Mouse (Mus musculus) CH12.LX (cell line): ENCODE data around the gene Jmjd8. TPM values are rescaled to one million over a fixed set of nuclear protein-coding genes. Genes with fewer than 3 reads are reported as not detected.

ENCODE experiments used
- DNase-seq: peaks from one replicate; pipeline ENCODE4 v3.0.0-alpha.2; 2013; ENCODE audit errors: extremely low read depth
- H3K27ac ChIP-seq: 2 replicates; pipeline ENCODE4 v1.5.1; 2012; ENCODE audit warnings: low read depth, mild to moderate bottlenecking, control low read depth, moderate library complexity; ENCODE audit not compliant: insufficient read depth
- H3K27me3 ChIP-seq: replicated peaks from 2 replicates; pipeline ENCODE3; 2012; ENCODE audit warnings: inconsistent platforms
- H3K36me3 ChIP-seq, 2 experiments: replicated peaks in 1 of 2; 2 replicates each; pipeline versions ENCODE3 to v1.6.1; 2012; ENCODE audit warnings: inconsistent platforms in 1 of 2, low read length in 1 of 2, mild to moderate bottlenecking in 1 of 2, mixed read lengths in 1 of 2, moderate library complexity in 1 of 2; ENCODE audit not compliant: control insufficient read depth in 1 of 2, insufficient read depth in 1 of 2
- H3K4me1 ChIP-seq, 2 experiments: 2 replicates each; pipeline ENCODE4 v1.6.1; 2012; ENCODE audit warnings: inconsistent platforms in 1 of 2, moderate library complexity in 1 of 2; ENCODE audit not compliant: insufficient read depth in 2 of 2, control insufficient read depth in 1 of 2
- H3K4me2 ChIP-seq: 2 replicates; pipeline ENCODE4 v1.6.1; 2012; ENCODE audit warnings: low read depth, mild to moderate bottlenecking, control low read depth; ENCODE audit not compliant: poor library complexity, insufficient read depth, severe bottlenecking
- H3K4me3 ChIP-seq, 3 experiments: fragments of 150-350 bp in 1 of 3; sonication (generic) in 1 of 3; replicated peaks in 1 of 3; 2 replicates each; pipeline versions ENCODE3 to v1.5.1; 2011 to 2012; ENCODE audit warnings: low read depth in 2 of 3, low read length in 2 of 3, mild to moderate bottlenecking in 2 of 3, moderate library complexity in 2 of 3, control low read depth in 1 of 3, improper control_type of control experiment in 1 of 3, inconsistent platforms in 1 of 3, mixed read lengths in 1 of 3; ENCODE audit not compliant: poor library complexity in 1 of 3
- H3K79me2 ChIP-seq: replicated peaks from 2 replicates; pipeline ENCODE4 v1.6.1; 2012; ENCODE audit warnings: mild to moderate bottlenecking, moderate library complexity; ENCODE audit not compliant: control insufficient read depth, poor library complexity, insufficient read depth, severe bottlenecking; ENCODE audit errors: extremely low read depth
- H3K9ac ChIP-seq: 2 replicates; pipeline ENCODE4 v1.6.1; 2012; ENCODE audit warnings: low read depth, mild to moderate bottlenecking, control low read depth, moderate library complexity; ENCODE audit not compliant: insufficient read depth
- H3K9me3 ChIP-seq: replicated peaks from 2 replicates; pipeline ENCODE3; 2012; ENCODE audit warnings: low read length, inconsistent platforms, mixed read lengths
- CHD2 ChIP-seq: IDR thresholded peaks from 2 replicates; pipeline ENCODE4 v1.6.1; 2011; ENCODE audit warnings: low read length, improper control_type of control experiment
- ETS1 ChIP-seq: conservative IDR thresholded peaks from 2 replicates; pipeline ENCODE4 v1.6.1; 2012; ENCODE audit warnings: low read depth, mild to moderate bottlenecking, inconsistent platforms, low read length, improper control_type of control experiment, moderate library complexity
- HCFC1 ChIP-seq: IDR thresholded peaks from 2 replicates; pipeline ENCODE4 v1.6.1; 2012; ENCODE audit warnings: low read depth, mild to moderate bottlenecking, inconsistent platforms, low read length, improper control_type of control experiment
- JUND ChIP-seq: conservative IDR thresholded peaks from 2 replicates; pipeline ENCODE4 v1.6.1; 2011; ENCODE audit warnings: low read depth, low read length, improper control_type of control experiment
- KAT2A ChIP-seq: IDR thresholded peaks from 2 replicates; pipeline ENCODE4 v1.6.1; 2012; ENCODE audit warnings: low read length, improper control_type of control experiment, inconsistent platforms; ENCODE audit not compliant: insufficient replicate concordance
- MAFK ChIP-seq: IDR thresholded peaks from 2 replicates; pipeline ENCODE4 v1.6.1; 2011; ENCODE audit warnings: low read length, improper control_type of control experiment; ENCODE audit not compliant: insufficient replicate concordance
- MAX ChIP-seq: IDR thresholded peaks from 2 replicates; pipeline ENCODE4 v1.6.1; 2011; ENCODE audit warnings: low read length, improper control_type of control experiment
- MAZ ChIP-seq: IDR thresholded peaks from 2 replicates; pipeline ENCODE4 v1.6.1; 2012; ENCODE audit warnings: low read depth, mild to moderate bottlenecking, inconsistent platforms, low read length, improper control_type of control experiment, moderate library complexity
- MYC ChIP-seq: IDR thresholded peaks from 2 replicates; pipeline ENCODE4 v1.6.1; 2011; ENCODE audit warnings: low read depth, mild to moderate bottlenecking, improper control_type of control experiment, low read length
- NELFE ChIP-seq: IDR thresholded peaks from 2 replicates; pipeline ENCODE4 v1.6.1; 2011; ENCODE audit warnings: low read depth, low read length, improper control_type of control experiment
- NRF1 ChIP-seq: IDR thresholded peaks from 2 replicates; pipeline ENCODE4 v1.6.1; 2014; ENCODE audit warnings: low read depth, mild to moderate bottlenecking, inconsistent platforms, low read length, improper control_type of control experiment, moderate library complexity
- POLR2A ChIP-seq: IDR thresholded peaks from 2 replicates; pipeline ENCODE4 v1.6.1; 2011; ENCODE audit warnings: low read depth, mild to moderate bottlenecking, improper control_type of control experiment, low read length
- RCOR1 ChIP-seq: conservative IDR thresholded peaks from 2 replicates; pipeline ENCODE4 v1.6.1; 2012; ENCODE audit warnings: low read depth, mild to moderate bottlenecking, inconsistent platforms, low read length, improper control_type of control experiment
- SIN3A ChIP-seq: IDR thresholded peaks from 2 replicates; pipeline ENCODE4 v1.6.1; 2012; ENCODE audit warnings: low read length, improper control_type of control experiment, inconsistent platforms
- TCF12 ChIP-seq: IDR thresholded peaks from 2 replicates; pipeline ENCODE4 v1.6.1; 2014; ENCODE audit warnings: low read depth, mild to moderate bottlenecking, inconsistent platforms, low read length, improper control_type of control experiment
- USF1 ChIP-seq: IDR thresholded peaks from 2 replicates; pipeline ENCODE4 v1.6.1; 2014; ENCODE audit warnings: low read depth, mild to moderate bottlenecking, inconsistent platforms, low read length, improper control_type of control experiment
- ZKSCAN1 ChIP-seq: IDR thresholded peaks from 2 replicates; pipeline ENCODE4 v1.6.1; 2012; ENCODE audit warnings: low read depth, inconsistent platforms, low read length, improper control_type of control experiment, borderline replicate concordance
- dilution Hi-C: fragments of 300-500 bp; cut with MboI; formaldehyde crosslinking; loops from 2 replicates; pipeline ENCODE4 v1.14.3; 2020; ENCODE audit warnings: low sequenced_read_pairs; ENCODE audit not compliant: extremely low pct_unique_long_range_greater_than_20kb, extremely low pct_ligation_motif_present
- in situ Hi-C: fragments of 300-500 bp; cut with MboI; formaldehyde crosslinking; loops from 3 replicates; pipeline ENCODE4 v1.14.3; 2019; ENCODE audit warnings: low sequenced_read_pairs, low pct_ligation_motif_present, low pct_unique_long_range_greater_than_20kb, mixed read lengths
- polyA plus RNA-seq: library from polyadenylated mRNA; unstranded; fragments of >175 nt; gene quantifications from 2 replicates; pipeline ENCODE4 v1.2.1, GENCODE M21; 2012; ENCODE audit warnings: low read depth; ENCODE audit not compliant: insufficient read length
- total RNA-seq, 2 experiments: library from RNA; depleted of rRNA; stranded (reverse); fragments of 300-350 nt in 1 of 2; fragments of >200 nt in 1 of 2; gene quantifications; 2 replicates each; pipeline ENCODE4 v1.2.3; 2012 to 2014

The Jmjd8 gene
- total and polyA plus RNA-seq, 3 experiments, result 4.8 to 8.3 (median 7.7) TPM

- peaks cover 31 to 54% of the 10 kb centered on the region in 2 experiments for H3K36me3 ChIP-seq
- no peak overlapping the region for H3K4me3 ChIP-seq
- peaks cover 12% of the 10 kb centered on the region for H3K27me3 ChIP-seq
- in situ Hi-C loops, result no loop called here
- dilution Hi-C loops, result no loop called here
- no peak overlapping the region; the same call in 1 of the 2 replicates for H3K4me2 ChIP-seq
- H3K9ac ChIP-seq, result no peak overlapping the region
- no peaks in the 10 kb centered on the region for H3K9me3 ChIP-seq
- TF ChIP-seq KAT2A, result no peak
- no peak for TF ChIP-seq CHD2
- H3K4me1 ChIP-seq, result peaks cover 6 to 18% of the 10 kb centered on the region in 2 experiments
- H3K27ac ChIP-seq, result no peak overlapping the region
- no peak for DNase-seq
- H3K79me2 ChIP-seq, result no peaks in the 10 kb centered on the region
Measured at GRCm38 (mm10) chr17:25877025-25877424, 48.4 kb downstream of the Jmjd8 start.

GRCm38 (mm10) chr17:25877741-25878610 is 49.3 kb downstream of the Jmjd8 start:
- in situ Hi-C loops, result no loop called here
- Histone ChIP-seq H3K36me3 (peaks cover 40 to 64% of the 10 kb centered on the region in 2 experiments), H3K4me1 (peaks cover 6 to 18% of the 10 kb centered on the region in 2 experiments), H3K4me2 (no peak overlapping the region)
- no peak for TF ChIP-seq MYC
- no peak for TF ChIP-seq MAX
- no peak for TF ChIP-seq NELFE
- no peak for TF ChIP-seq TCF12
- TF ChIP-seq HCFC1, result no peak
- TF ChIP-seq NRF1, result no peak
- TF ChIP-seq POLR2A, result no peak
- TF ChIP-seq ZKSCAN1, result no peak
- TF ChIP-seq USF1, result no peak
- no peak for TF ChIP-seq ETS1
- no peak for TF ChIP-seq MAFK
- no peak for TF ChIP-seq RCOR1
- no peak for TF ChIP-seq MAZ
- TF ChIP-seq CHD2, result no peak
- TF ChIP-seq SIN3A, result no peak
- TF ChIP-seq JUND, result no peak
- TF ChIP-seq, all 38 proteins: peak for 0
- Histone ChIP-seq H3K27me3 (peaks cover 3% of the 10 kb centered on the region), H3K27ac (no peak overlapping the region), H3K9ac (no peak overlapping the region), H3K9me3 (no peaks in the 10 kb centered on the region), H3K4me3 (no peak overlapping the region), H3K79me2 (no peaks in the 10 kb centered on the region)
- DNase-seq, result no peak
- dilution Hi-C loops, result no loop called here
